Mouse (Mus musculus): ENCODE data around the gene Krtap19-4.
A peak's percentile ranks its signal among the peaks of the same experiment; 100 is the strongest.

The Krtap19-4 gene

DNA sequence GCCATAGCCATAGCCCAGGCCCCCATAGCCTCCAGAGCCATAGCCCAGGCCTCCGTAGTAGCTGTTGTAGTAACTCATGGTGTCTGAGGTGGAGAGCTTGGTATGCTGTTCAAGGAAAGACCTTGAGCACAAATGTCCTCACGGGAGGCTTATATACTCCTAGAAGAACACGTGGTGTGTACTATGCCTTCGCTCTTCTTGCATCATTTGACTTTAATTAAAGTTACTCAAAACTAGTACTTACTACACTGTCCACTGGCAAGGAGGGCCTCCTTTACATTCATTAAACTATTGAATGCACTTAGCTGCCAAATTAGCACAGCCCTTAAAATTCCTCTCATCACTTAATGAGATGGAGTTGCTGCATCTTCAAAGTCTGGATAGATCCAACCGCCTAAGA, at the start of gene Krtap19-4:
TSS of gene Krtap19-4 (minus strand) at position 101 of the 400 bp plus-strand sequence.
- DNase-seq, result no peak

DNA sequence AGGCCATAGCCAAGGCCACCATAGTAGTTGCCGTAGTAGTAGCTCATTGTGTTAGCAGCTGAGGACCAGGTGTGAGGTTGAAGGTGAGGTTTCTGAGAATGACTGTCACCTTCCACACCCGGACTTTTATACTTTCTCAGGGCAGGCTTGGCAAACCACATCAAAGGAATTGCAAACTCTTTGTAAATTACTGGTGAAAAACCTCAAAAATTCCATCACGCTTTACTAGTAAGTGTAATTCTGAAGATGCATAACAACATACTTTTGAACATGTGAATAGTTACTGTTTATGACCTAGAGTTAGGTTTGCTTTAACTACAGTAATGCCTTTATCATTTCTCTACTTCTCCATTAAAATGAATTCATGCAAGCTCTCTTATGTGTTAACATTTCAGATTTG, 47.3 kb upstream of the Krtap19-4 start, which contains the start of gene Krtap19-9b:
TSS of gene Krtap19-9b (minus strand) at position 101 of the 400 bp plus-strand sequence.
- no peak for DNase-seq

DNA sequence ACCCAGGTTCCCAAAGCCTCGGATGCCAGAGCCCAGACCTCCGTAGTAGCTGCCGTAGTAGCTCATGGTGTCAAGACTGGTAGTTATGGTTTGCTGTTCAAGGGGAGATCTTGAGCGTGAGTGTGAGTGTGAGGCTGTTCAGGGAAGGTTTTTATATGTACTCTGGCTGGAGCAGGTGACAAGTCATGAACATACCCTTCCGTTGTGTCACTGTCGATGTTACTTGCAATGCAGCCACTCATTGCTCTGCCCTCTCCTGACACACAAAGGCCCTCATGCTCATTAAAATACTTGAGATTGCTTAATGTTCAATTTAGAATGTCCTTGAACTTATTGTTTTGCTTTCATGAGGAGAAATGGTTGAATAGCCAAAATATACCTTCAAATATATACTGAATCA, 11.5 kb upstream of the Krtap19-4 start, which contains the start of gene Krtap19-5:
TSS of gene Krtap19-5 (minus strand) at position 101 of the 400 bp plus-strand sequence.
- no peak for DNase-seq

DNA sequence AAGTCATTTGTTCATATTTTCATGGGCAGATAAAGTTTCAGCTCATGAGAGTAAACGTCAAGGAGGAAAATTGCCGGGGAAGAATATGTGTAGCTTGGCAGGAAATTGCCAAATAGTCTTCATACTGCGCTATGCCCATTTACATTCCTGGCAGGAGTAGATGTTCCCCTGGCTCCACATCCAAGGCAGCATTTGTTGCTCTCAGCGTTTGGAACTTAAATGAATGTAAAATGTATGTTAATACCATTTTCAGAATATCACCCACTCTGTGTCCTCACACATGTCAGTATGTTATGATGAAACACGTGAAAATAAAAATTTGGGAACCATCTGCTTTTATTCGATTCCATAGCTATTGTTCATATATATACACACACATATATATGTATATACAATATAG, 2.0 kb upstream of the Krtap19-4 start:
- no peak for DNase-seq

DNA sequence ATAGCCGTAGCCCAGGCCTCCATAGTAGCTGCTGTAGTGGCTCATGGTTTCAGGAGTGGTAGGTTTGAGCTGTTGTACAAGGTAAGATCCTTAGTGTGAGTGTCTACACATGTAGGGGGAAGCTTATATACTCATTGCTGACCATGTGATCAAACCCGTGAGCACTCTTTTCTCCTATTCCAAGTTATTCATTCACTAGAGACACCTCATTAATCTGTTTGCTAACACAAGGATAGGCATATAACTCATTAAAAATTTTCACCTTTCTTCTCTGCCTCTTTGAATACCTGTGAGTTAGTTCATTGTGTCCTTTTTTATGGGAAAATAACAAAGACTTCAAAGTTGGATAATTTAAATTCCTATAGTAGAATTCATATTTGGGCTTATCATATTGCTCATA, 7.0 kb downstream of the Krtap19-4 start, which contains the start of gene Krtap19-3:
TSS of gene Krtap19-3 (minus strand) at position 101 of the 400 bp plus-strand sequence.
- DNase-seq, result no peak

DNA sequence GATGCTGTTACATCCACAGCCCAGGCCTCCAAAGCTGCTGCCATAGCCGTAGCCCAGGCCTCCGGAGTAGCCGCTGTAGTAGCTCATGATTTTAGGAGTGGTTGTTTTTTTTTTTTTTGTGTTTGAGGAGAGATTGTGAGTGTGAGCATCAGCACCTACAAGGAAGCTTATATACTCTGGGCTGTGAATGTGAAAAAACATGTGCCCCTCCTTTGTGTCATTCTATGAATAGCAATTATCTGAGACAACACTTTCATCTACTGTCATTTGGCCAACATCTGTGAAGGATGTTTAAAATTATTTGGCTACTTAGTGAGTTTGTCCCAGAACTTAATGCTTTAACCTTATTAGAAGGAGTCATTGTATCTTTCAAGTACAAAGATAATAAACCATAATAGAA, 10.7 kb downstream of the Krtap19-4 start, which contains the start of gene Krtap19-2:
TSS of gene Krtap19-2 (minus strand) at position 101 of the 400 bp plus-strand sequence.
- no peak for DNase-seq

DNA sequence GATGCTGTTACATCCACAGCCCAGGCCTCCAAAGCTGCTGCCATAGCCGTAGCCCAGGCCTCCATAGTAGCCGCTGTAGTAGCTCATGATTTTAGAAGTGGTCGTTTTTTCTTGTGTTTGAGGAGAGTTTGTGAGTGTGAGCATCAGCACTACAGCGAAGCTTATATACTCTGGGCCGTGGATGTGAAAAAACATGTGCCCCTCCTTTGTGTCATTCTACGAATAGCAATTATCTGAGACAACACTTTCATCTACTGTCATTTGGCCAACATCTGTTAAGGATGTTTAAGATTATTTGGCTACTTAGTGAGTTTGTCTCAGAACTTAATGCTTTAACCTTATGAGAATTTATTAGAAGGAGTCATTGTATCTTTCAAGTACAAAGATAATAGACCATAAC, 15.6 kb downstream of the Krtap19-4 start, which contains the start of gene Krtap19-1:
TSS of gene Krtap19-1 (minus strand) at position 101 of the 400 bp plus-strand sequence.
- no peak for DNase-seq

DNA sequence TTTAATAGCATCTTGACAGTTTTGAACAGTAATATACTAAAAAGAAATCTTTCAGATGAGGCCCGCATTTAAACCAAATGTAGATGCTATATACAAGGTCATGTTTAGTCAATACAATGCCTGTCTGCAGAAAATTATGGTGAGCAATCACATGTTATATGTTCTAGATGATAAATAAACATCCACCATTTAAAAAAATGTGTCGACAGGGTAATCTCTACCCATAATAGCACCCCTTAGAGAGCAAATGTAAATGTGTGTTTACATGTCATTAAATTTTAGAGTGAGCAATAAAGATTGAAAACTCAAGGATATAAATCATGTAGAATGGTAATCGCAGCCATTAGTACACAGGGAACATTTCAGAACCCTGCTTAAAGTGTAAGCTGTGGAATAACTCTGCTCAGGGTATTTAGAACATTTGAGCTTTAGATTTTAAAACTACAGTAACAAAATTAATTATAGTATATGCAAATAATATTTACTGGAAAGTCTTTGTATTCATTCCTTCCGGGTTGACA, 19.9 kb downstream of the Krtap19-4 start:
- DNase-seq, result no peak

DNA sequence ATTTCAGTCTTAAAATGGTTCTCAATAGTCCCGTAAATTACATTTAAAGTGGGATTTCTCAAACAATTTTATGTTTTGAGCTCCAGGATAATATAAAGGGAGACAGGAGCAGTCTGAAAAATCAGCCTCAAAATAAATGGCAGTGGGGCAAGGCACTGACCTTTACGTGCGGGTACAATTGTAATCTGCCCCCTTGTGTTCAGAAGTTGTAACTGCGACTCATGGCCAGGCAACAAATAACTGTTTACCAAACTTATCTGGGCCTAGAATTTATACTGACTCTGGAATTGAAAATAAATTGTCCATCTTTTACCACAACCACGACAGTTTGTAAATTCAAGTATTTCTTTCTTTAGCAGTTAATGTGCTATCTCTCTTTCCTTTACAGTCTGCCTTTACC, 33.4 kb downstream of the Krtap19-4 start:
- peak; percentile 12 for DNase-seq

DNA sequence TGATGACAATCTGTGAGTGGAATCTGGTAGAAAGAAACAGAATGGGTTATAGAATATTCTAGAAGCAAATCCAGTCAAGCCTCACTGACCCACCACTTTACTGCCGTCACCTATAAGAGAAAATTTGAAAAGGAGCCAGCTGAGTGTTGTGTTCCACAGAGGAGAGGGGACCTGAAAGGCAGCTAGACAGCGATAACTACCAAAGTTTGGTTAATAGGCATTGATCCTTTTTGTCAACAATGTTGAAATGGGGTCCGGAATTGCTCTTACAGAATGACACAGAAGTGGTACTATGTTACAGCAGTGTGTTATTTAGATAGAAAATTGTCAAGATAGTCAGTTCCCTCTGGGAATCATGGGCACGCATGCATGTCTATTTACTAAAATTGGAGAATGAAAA, 36.3 kb downstream of the Krtap19-4 start:
- DNase-seq, result no peak

DNA sequence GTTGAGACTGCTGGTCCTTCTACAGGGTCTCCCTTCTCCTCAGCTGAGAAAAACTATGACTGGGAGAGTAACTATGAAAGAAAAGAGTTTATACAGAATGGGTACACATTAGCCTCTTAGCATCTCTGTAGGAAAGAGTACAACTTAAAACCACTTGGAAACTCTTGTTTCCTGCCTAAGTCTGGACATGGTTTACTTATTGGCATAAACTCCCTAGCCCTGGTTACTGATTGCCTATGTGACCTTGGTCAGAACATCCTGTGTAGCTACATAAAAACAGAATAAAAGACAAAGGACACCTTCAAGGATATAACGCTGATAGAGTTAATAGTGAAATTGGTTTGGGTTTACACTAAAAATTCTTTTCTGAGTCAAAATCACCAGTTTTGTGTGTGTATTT, 37.5 kb downstream of the Krtap19-4 start:
- no peak for DNase-seq

All from cerebellum, postnatal 36 days (tissue).